Mouse (Mus musculus) heart, embryonic 11.5 days (tissue): ENCODE results near the gene Trank1. TPM values are rescaled to one million over a fixed set of nuclear protein-coding genes. Genes with fewer than 3 reads are reported as not detected.
A peak's percentile ranks its signal among the peaks of the same experiment; 100 is the strongest.

ENCODE experiments used
- ATAC-seq: fragments of 200-750 bp; cut with Nextera tagmentation; replicated peaks from 2 replicates; pipeline ENCODE4 v1.8.0; 2017; ENCODE audit warnings: moderate library complexity; ENCODE audit not compliant: insufficient number of reproducible peaks, low FRiP score, low TSS enrichment
- H3K27ac ChIP-seq: fragments of 300-500 bp; sonication (generic); 2 replicates; pipeline ENCODE4 v1.5.1; 2014; ENCODE audit warnings: mild to moderate bottlenecking, low read depth, low read length
- H3K27me3 ChIP-seq: fragments of 300-500 bp; sonication (generic); 2 replicates; pipeline ENCODE4 v1.6.1; 2014; ENCODE audit warnings: mild to moderate bottlenecking, low read length, mixed read lengths; ENCODE audit not compliant: control insufficient read depth, insufficient read depth
- H3K36me3 ChIP-seq: fragments of 300-500 bp; sonication (generic); 2 replicates; pipeline ENCODE4 v1.6.1; 2014; ENCODE audit warnings: mild to moderate bottlenecking, low read length, moderate library complexity, mixed read lengths; ENCODE audit not compliant: control insufficient read depth, insufficient read depth
- H3K4me1 ChIP-seq: fragments of 300-500 bp; sonication (generic); 2 replicates; pipeline ENCODE4 v1.6.1; 2014; ENCODE audit warnings: low read length; ENCODE audit not compliant: control insufficient read depth, insufficient read depth
- H3K4me2 ChIP-seq: fragments of 300-500 bp; sonication (generic); 2 replicates; pipeline ENCODE4 v1.6.1; 2014; ENCODE audit warnings: mild to moderate bottlenecking, moderate library complexity
- H3K4me3 ChIP-seq: fragments of 300-500 bp; sonication (generic); 2 replicates; pipeline ENCODE4 v1.5.1; 2014; ENCODE audit warnings: low read depth, low read length
- H3K9ac ChIP-seq: fragments of 300-500 bp; sonication (generic); 2 replicates; pipeline ENCODE4 v1.6.1; 2014; ENCODE audit warnings: mild to moderate bottlenecking, low read depth, low read length, moderate library complexity
- H3K9me3 ChIP-seq: fragments of 300-500 bp; sonication (generic); replicated peaks from 2 replicates; pipeline ENCODE4 v1.6.1; 2016; ENCODE audit warnings: low read length; ENCODE audit not compliant: control insufficient read depth
- WGBS: fragments of 180-500 bp; shearing (Covaris S2); extraction: QIAGEN DNeasy Blood & Tissue Kit; methylation state at CpG from one replicate; pipeline ENCODE4 v1.1.7; 2014; ENCODE audit not compliant: insufficient replicate concordance; 5-methylcytosine and 5-hydroxymethylcytosine counted together
- polyA plus RNA-seq: library from polyadenylated mRNA; unstranded; fragments of >200 nt; fragmentation: Nextera tagmentation; extraction: Ambion mirVana; gene quantifications from 2 replicates; pipeline ENCODE4 v1.2.1, GENCODE M21; 2014

Trank1 gene
- polyA plus RNA-seq, 1 experiment from 2014 or later = 0.11 TPM

- H3K36me3 ChIP-seq = 0 out of 2 replicates have a peak, but pooled peaks cover 4% of the 10 kb centered on the region
- H3K4me1 ChIP-seq = peaks cover 28% of the 10 kb centered on the region
- 20% methylated on average over 1 of the region's 1 CpGs for WGBS
- ATAC-seq = no peak
- H3K4me3 ChIP-seq = 0 out of 2 replicates have a peak overlapping the region, but pooled peaks have one; percentile 11
- H3K27ac ChIP-seq = no peak overlapping the region
- H3K4me2 ChIP-seq = peak overlapping the region; percentile 83
- no peaks in the 10 kb centered on the region for H3K27me3 ChIP-seq
- H3K9ac ChIP-seq = no peak overlapping the region
- no peaks in the 10 kb centered on the region for H3K9me3 ChIP-seq
Observed at GRCm38 (mm10) chr9:111275156-111275555, 36.4 kb upstream of the Trank1 start.

DNA sequence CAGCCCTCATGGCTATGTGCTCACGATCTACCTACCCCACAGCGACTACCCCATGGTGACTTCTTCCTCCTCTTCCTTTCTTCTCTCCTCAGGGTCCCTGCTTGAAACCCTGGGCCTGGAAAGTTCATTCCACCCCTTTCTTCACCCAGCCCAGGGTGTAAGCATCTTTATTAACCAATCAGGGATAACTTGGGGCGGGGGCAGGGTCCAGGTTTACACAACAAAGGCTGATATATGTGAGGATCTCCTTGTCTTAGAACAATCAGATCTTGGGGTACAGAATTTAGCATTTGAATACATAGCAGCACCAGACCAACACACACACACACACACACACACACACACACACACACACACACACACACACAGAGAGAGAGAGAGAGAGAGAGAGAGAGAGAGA is 26.5 kb upstream of the Trank1 start:
- WGBS = 64% methylated on average over 3 of the region's 3 CpGs
- no peaks in the 10 kb centered on the region for H3K36me3 ChIP-seq

GRCm38 (mm10) chr9:111285676-111286075 is 25.9 kb upstream of the Trank1 start:
- Histone ChIP-seq H3K4me1 (peaks cover 5% of the 10 kb centered on the region; the same call in 1 of the 2 replicates), H3K27me3 (no peaks in the 10 kb centered on the region), H3K9me3 (no peaks in the 10 kb centered on the region), H3K4me2 (no peak overlapping the region), H3K27ac (no peak overlapping the region), H3K4me3 (no peak overlapping the region), H3K9ac (no peak overlapping the region), H3K36me3 (no peaks in the 10 kb centered on the region)
- no peak for ATAC-seq
- WGBS = 11% methylated on average over 5 of the region's 5 CpGs

More for the DNA sequence above, 26.5 kb upstream of the Trank1 start:
- Histone ChIP-seq H3K9me3 (no peaks in the 10 kb centered on the region), H3K4me1 (peaks cover 5% of the 10 kb centered on the region; the same call in 1 of the 2 replicates), H3K4me2 (no peak overlapping the region), H3K9ac (no peak overlapping the region), H3K27me3 (no peaks in the 10 kb centered on the region), H3K4me3 (no peak overlapping the region), H3K27ac (no peak overlapping the region)
- no peak for ATAC-seq

- H3K4me1 ChIP-seq = peaks cover 5% of the 10 kb centered on the region; the same call in 1 of the 2 replicates
- no peak overlapping the region for H3K4me3 ChIP-seq
- H3K27me3 ChIP-seq = no peaks in the 10 kb centered on the region
- ATAC-seq = no peak
- no peaks in the 10 kb centered on the region for H3K36me3 ChIP-seq
- no peak overlapping the region for H3K27ac ChIP-seq
- no peaks in the 10 kb centered on the region for H3K9me3 ChIP-seq
- H3K4me2 ChIP-seq = no peak overlapping the region
- WGBS = 68% methylated on average over 2 of the region's 2 CpGs
- no peak overlapping the region for H3K9ac ChIP-seq
Observed at GRCm38 (mm10) chr9:111286468-111286867, 25.1 kb upstream of the Trank1 start.

GRCm38 (mm10) chr9:111287956-111288355 is 23.6 kb upstream of the Trank1 start:
- H3K4me3 ChIP-seq = no peak overlapping the region
- WGBS = 84% methylated on average over 4 of the region's 4 CpGs
- no peak for ATAC-seq
- H3K27me3 ChIP-seq = no peaks in the 10 kb centered on the region
- H3K4me1 ChIP-seq = peaks cover 5% of the 10 kb centered on the region; the same call in 1 of the 2 replicates
- no peaks in the 10 kb centered on the region for H3K9me3 ChIP-seq
- H3K36me3 ChIP-seq = no peaks in the 10 kb centered on the region
- no peak overlapping the region for H3K27ac ChIP-seq
- no peak overlapping the region for H3K9ac ChIP-seq
- no peak overlapping the region for H3K4me2 ChIP-seq

DNA sequence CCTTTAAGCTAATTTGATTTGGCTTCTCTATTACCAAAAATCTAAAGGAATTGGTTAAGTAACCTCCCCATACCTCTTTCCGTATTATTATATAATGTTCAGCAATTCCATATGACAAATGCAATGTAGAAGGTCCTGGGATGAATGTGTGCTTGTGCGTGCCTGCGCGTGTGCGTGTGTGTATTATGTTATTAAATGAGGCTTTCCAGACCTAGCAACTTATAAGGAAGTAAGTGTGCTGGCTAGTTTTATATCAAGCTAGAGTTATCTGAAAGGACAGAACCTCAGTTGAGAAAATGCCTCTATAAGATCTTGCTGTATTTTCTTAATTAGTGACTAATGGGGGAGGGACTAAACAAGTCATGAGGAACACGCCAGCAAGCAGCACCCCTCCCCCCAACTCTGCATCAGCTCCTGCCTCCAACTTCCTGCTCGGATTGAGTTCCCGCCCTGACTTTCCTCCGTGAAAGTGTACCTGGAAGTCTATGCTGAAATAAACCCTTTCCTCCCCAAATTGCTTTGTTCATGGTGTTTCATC is 22.2 kb upstream of the Trank1 start:
- Histone ChIP-seq H3K9ac (no peak overlapping the region; the same call in 1 of the 2 replicates), H3K4me2 (peak overlapping the region; percentile 38), H3K27ac (no peak overlapping the region), H3K36me3 (no peaks in the 10 kb centered on the region), H3K9me3 (no peaks in the 10 kb centered on the region), H3K27me3 (no peaks in the 10 kb centered on the region), H3K4me3 (no peak overlapping the region), H3K4me1 (peaks cover 5% of the 10 kb centered on the region; the same call in 1 of the 2 replicates)
- peak; percentile 53 for ATAC-seq
- WGBS = 49% methylated on average over 9 of the region's 9 CpGs

DNA sequence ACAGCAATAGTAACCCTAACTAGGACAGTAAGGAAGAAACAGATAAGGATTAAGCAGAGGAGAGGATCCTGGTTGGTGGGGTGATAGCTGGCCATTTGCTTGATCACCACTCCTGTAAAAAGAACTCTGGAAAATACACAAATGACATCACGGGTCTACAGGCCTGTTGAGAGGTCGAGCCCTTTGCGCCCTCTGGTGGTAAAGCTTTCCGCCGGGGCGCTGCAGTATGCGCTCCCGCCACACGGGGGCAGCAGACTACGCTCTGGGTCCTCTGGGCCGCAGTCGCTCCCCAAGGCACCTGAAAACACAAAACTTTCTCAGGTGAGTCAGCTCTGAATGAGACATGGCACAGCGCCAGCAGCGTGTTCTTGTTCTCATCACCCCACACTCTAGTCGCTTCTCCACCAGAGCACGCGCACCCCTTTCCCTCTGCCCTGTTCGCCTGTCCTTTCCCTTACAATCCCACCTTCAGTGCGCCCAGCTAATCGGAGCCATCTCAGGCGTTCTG is 21.7 kb upstream of the Trank1 start:
- Histone ChIP-seq H3K36me3 (no peaks in the 10 kb centered on the region), H3K9ac (no peak overlapping the region; the same call in 1 of the 2 replicates), H3K4me2 (peak overlapping the region; percentile 38), H3K27ac (no peak overlapping the region), H3K27me3 (no peaks in the 10 kb centered on the region), H3K4me1 (peaks cover 5% of the 10 kb centered on the region; the same call in 1 of the 2 replicates), H3K4me3 (no peak overlapping the region), H3K9me3 (no peaks in the 10 kb centered on the region)
- 15% methylated on average over 21 of the region's 21 CpGs for WGBS
- ATAC-seq = peak; percentile 37; the same call in 1 of the 2 replicates

DNA sequence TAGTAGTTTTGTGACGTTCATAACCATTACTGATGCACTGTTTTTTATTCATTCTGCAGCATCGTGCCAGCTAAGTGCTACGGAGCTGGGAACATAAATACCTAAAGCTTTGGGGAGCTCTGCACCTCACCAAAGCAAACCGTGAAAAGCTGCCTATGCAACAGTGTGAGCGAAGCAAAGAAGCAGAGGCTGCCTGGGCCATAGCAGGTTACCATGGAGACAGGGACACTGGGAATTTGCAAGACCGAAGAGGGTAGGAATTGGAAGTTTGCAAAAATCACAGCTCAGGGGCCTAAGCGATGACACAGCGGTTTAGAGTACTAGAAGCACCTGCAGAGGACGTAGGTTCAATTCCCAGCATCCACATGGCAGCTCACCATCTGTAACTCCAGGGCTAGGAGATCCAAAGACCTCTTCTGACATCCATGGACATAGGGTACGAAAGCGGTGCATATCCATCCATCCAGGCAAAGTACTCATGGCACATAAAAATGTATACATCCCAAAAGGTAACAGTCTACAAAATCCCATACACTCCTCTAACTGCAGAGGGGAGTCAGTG is 20.9 kb upstream of the Trank1 start:
- ATAC-seq = no peak

More for the DNA sequence above, 20.9 kb upstream of the Trank1 start:
- Histone ChIP-seq H3K9ac (no peak overlapping the region), H3K4me3 (no peak overlapping the region), H3K9me3 (no peaks in the 10 kb centered on the region), H3K27me3 (no peaks in the 10 kb centered on the region), H3K27ac (no peak overlapping the region), H3K36me3 (no peaks in the 10 kb centered on the region), H3K4me2 (no peak overlapping the region), H3K4me1 (peaks cover 3% of the 10 kb centered on the region; the same call in 1 of the 2 replicates)
- 69% methylated on average over 11 of the region's 11 CpGs for WGBS
